Mouse (Mus musculus): ENCODE results near the gene 1700024P04Rik. TPM values are rescaled to one million over a fixed set of nuclear protein-coding genes. Genes with fewer than 3 reads are reported as not detected.
"Not testable (repeated sequence)": the region's sequence is repeated elsewhere in the genome, so short reads cannot be mapped to it uniquely, and the experiment has no call there.

Gene 1700024P04Rik
- total RNA-seq (2021), result not detected
- long read RNA-seq, experiment 1, result 0 reads
- long read RNA-seq, experiment 2, result 0 reads

DNA sequence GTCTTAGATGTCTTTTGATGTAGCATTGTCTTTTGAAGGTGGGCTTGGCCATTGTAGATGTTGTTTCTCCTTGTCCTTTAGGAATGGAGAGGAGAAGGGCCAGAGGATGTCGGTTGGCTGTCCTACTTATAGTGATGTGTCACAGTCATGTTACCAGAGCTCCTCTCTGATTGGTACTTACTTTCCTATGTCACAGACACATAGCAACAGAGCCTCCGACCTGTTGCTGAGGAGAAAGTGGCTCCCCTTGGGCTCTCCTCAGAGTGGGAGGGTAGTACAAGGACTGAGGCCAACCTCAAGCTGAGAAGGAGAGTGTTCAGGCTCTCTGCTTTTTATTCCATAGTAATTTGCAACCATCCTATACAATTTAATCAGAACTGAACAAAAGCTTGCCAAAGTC lies at the start of gene 1700024P04Rik:
TSS of gene 1700024P04Rik (minus strand) at position 101 of the 400 bp plus-strand sequence.
- DNase-seq, result no peak
- intact Hi-C loops (cut with DNase I), result no loop called here

DNA sequence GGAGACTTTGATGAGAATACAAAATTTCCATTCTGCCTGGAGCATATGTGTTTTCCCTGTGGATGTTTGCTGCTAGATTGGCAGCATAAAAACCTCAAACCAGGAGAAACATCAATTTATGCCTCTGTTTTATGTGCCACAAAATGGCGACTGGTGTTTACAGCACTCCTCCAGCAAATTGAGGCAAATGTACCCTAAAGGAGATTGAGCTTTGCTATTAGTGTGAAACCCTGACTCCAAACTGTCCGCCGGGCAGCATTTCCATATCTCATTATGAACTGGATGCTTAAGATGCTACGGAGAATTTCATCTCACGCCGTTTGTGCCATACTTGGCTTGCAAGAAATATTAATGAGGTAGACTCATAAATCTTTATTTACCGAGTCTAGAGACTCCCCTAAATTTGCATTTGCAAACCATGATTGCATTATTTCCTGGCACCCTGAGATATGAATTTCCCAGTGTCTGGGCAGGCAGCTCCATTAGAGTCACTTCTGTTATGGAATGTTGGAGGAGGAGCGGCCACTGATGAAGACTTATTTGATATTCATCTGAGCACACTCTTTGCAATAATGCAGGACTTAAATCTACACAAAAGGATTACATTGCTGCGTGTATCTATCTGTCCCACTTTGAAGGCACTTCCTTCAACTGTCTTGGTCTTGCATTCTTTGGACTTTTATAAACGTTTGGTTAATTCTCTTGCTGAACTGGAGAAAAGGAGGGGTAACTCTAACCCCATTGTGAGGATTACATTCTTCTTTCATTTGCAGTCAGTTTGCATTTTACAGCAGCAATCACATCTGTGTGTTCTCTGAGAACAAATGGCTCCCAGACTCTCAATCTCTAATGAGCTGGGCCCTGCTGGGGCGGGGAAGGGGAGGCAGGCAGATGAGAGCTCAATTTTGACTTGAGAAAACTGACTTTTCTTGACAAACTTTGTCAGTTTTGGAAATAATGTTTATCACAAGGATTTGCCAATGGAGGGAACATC lies 47.2 kb upstream of the 1700024P04Rik start:
- intact Hi-C loops (cut with DNase I), result no loop called here
- DNase-seq, result no peak

DNA sequence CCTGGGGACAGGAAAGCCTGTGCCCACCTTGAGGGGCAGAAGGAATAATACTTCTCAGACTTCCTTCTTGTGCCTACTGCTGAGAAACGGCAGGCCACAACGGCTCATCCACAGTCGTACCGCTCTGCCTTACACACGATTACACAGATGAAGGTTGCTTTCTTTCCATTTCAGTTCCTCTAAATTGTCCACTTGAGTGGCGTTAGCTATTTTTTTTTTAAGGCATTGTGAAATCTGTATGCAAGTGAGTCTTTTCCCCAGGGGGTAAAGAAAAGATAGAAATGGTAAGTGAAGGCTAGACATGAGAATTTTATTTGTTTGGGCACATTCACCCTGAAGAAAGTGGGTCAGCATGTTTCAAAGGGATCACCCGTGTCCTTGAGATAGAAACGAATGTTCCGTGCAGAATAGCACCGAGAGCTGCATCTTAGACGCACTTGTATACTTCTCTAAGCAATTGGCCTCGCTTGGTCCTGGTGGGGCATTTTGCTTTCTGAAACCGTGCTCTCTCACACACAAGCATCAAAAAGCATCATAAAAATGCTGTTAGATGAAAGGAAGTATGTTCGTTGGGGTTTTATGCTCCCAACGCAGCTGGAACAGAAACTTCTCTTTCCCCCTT lies 46.3 kb upstream of the 1700024P04Rik start:
- DNase-seq, result no peak
- intact Hi-C loops (cut with DNase I), result no loop called here

DNA sequence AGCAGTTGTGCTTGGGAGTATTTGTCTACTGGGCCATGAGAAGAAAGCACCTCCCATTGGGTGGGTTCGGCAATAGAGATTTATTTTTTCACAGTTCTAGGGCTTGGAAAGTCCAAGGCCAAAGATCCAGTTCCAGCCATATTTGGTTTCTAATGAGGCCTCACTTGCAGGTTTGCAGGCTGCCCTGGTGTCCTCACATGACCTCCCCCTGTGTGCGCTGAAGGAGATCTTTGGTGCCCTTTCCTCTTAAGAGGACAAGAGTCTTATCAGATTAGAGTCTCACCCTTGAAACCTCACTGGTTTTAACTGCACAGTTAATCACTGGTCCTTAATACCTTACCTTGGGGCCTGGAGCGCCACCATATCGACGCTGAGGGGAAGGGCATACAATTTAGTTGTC lies 40.9 kb upstream of the 1700024P04Rik start:
- no peak for DNase-seq
- intact Hi-C loops (cut with DNase I), result no loop called here

DNA sequence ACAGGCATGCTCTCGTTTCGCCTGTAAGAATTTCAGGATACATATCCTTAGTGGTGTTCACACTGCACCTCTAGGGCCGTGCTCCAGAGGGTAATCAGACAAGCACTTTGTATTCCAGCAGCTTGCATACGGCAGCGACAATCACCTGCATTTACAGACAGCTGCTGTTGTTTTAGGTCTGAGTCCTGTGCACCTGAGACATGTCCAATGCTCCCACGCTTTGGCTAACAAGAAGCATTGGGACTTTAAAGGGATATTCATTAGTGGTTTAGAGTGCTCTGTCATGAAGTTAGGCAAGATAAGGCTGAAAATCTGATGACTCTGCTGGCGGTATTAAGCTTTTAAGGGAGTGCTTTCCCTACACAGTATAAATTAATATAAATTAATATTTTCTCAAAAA lies 37.7 kb upstream of the 1700024P04Rik start:
- DNase-seq, result no peak
- intact Hi-C loops (cut with DNase I), result no loop called here

DNA sequence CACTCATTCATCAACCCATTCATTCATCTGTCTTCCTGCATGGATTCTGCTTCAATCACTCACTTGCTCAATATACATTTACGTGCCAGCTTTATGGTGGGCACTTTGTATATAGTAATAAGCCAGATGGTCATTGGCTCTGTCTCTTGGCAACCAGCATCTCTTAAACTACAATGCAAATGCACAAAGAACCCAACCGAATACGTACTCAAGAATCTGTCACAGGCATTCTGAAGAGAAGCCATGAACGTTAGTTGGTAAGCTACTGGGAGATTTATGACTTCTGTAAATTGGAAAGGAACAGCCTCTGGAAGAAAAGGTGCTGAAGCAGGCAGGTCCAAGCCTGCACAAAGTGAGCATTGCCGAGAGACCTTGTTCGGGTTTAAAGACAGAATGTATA lies 36.8 kb upstream of the 1700024P04Rik start:
- intact Hi-C loops (cut with DNase I), result no loop called here
- DNase-seq, result no peak

DNA sequence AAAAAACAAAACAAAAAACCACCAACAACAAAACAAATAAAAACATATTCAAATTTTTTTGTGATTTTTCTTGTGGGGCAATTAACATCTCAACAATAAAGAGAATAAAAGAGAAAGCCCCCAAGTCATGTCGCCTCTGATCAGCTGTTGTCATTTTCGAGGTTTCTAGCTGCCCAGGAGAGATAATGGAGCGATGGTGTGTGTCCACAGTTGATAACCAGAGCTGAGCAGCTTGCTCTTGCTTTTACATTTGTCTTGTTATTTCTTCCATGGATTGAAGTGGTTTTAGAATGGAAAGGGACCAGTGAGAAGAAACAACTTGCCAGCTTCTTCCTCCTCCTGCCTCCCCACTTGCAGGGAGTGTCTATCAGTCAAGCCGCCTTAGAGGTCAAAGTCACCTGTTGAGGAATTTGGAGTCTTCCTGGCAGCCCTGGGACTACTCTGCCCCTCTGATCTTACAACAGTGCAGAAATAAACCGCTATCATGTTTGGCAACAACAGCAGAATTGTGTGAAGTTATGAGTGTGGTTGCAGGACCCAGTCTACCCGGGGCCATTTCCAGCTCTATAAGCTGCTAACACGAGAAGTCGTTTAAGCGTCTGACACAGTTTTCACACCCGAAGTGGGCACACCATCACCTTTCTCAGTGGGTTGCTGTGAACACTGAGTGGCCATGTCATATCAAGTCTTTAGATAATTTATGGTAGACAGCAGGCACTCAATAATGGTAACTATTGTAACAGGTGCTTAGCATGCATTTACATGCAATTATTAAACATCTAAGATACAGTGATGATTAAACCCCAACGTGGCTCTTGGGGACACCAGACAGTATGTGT lies 35.7 kb upstream of the 1700024P04Rik start:
- DNase-seq, result no peak
- intact Hi-C loops (cut with DNase I), result no loop called here

DNA sequence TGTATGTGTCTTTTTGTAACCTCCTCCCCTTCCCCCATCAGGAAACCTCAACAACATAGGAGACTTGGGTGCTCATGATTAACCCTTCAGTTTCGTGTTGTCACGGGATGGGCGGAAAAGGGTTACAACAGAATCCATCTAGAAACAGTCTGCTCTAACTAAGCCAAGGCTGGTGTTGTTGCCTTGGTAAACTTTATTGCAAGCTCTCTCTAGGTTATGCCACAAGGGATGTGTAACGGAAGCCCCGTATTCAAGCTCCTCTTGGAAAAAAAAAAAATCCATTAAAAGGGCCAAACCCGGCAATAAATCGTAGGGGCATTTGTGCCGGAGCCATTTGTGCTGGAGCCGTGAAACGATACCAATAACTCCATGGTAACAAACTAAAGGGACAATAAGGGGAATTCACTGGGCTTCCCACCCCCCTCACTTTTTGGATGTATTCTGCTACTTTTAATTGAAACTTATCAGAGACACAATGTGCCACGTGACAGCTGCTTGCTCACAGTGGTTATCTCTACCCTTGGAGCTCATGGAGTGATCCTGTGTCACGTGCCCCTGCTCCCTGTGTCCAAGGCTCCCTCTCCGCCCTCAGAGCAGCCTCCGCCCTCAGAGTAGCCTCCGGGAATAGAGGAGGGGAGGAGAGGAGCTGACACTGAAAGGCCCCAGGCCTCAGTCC lies 34.3 kb upstream of the 1700024P04Rik start:
- DNase-seq, result peak; percentile 44 to 46
- intact Hi-C loops (cut with DNase I), result no loop called here

DNA sequence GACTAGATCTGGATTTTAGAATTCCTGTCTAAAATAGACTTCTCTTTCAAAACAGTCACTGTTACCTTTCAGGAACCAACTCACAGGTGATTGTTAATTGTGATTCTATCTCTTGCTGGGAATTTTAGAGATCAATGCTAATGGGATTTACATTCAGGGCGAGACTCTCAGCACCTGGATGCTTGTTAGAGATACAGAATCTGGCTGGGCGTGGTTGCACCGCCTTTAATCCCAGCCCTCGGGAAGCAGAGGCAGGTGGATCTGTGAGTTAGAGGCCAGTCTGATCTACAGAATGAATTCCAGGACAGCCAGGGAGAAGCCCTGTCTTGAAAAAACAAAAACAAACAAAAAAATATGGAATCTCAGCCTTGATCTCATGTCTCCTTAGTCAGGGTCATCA lies 32.3 kb upstream of the 1700024P04Rik start:
- intact Hi-C loops (cut with DNase I), result no loop called here

DNA sequence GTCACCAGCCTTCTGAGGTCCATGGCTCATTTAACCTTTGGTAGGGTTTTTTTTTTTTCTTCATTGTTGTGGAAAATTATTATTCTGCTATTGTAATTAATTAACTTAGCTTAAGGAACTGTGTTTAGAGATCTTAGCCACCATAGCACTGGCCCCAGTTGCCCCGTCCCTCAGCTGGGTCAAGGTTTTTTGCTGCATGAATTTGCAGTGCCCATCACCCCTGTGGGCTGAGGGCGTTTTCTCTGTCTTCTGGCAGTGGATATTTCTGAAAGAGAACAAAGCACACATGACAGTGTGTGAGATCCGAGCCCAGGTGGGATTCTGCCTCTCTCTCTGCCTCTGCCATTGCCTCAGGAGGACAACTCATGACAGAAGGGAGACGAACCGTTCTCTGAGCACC lies 28.5 kb upstream of the 1700024P04Rik start:
- DNase-seq, result no peak
- intact Hi-C loops (cut with DNase I), result no loop called here

More for the DNA sequence above, 32.3 kb upstream of the 1700024P04Rik start:
- DNase-seq, result no peak

DNA sequence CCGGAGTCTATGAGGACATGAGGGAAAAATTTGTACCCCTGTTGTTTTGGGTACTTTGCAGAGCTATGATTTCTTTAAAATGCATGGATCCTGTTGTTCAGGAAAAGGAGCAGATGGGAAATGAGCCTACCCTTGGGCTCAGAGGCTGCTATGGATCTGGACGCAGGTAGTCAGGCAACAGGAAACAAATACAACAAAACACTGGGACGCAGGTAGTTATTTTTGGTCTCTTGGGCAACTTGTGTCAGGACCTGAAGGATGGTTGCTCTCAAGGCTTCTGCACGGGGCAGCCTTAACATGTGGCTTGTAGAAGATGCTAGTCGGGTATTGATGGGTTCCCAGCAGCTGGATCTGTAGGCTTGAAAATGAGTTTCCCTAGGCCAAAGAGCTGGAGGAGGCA lies 23.6 kb upstream of the 1700024P04Rik start:
- intact Hi-C loops (cut with DNase I), result loop anchor here (5.0 kb wide), 1 partner anchor 41 kb away; no protein-coding TSS in a partner anchor
- no peak for DNase-seq

DNA sequence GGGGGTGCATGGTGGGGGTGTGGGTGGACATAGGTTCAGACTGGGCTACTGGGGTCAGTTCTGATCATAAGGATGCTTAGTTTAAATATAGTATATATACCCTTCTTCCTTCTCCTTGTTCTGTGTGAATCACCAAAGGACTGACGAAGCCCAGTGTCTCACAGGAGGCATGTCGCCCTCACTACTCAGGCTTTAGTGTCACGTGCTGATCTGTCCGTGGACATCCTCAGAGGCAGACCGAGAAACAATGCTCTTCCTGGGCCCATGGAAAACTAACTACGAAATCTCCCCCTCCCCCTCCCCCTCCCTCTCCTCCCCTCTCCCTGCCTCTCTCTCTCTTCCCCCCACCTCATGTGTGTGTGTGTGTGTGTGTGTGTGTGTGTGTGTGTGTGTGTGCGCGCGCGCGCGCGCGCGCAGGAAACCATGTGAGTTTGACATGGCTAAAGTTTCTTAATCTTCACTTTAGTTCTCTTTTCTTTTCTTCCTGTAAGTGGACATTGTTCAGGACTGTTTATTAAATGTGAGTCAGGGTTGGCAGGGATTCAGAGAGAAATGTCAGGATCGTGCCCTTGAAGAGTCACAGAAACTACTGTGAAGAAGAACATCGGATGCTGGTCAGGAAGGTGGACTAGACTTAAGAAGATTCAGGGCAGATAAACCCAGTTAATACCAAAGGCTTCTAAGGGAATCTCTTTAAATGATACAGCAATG lies 22.2 kb upstream of the 1700024P04Rik start:
- intact Hi-C loops (cut with DNase I), result loop anchor here (5.0 kb wide), 1 partner anchor 39 kb away; no protein-coding TSS in a partner anchor

DNA sequence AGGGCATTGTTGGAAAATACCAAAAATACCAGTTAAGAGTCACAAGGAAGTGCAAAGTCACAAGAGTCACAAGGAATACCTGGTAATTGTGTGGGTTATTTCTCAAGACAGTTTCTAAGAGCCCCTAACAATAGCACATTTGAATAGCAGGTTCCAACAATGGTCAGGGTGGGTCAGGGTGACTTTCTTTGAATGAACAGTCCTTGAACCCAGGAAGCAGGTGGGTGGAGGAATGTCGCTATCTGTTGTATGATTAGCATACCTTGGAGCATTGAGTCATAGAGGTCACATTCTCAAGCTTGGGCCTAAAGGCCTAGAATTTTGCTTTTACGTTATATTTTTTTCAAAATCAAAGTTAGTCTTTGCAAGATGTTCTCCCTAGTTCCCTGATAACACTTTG lies 17.3 kb upstream of the 1700024P04Rik start:
- DNase-seq; intact Hi-C loops (cut with DNase I): not testable (repeated sequence)

More for the DNA sequence above, 22.2 kb upstream of the 1700024P04Rik start:
- DNase-seq, result no peak

DNA sequence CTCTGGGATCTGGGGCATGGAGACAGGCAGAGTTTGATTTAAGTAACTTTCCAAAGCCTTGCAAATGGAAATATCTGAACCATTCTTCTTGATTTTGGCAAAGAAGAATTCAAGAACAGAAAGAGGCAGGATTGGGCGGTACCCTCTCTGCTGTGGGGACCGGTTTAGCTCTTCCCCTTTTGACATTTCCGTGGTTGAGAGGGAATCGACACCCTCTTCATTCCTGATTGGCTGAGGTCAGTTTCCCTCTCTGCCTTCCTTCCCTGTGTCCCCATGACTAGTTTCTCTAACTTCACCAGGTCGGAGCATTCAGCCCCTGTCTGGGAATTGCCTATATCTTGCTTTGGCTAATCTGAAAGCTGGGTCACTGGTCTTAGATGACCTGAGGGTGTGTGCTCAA lies 12.7 kb upstream of the 1700024P04Rik start:
- intact Hi-C loops (cut with DNase I), result no loop called here
- DNase-seq, result no peak

DNA sequence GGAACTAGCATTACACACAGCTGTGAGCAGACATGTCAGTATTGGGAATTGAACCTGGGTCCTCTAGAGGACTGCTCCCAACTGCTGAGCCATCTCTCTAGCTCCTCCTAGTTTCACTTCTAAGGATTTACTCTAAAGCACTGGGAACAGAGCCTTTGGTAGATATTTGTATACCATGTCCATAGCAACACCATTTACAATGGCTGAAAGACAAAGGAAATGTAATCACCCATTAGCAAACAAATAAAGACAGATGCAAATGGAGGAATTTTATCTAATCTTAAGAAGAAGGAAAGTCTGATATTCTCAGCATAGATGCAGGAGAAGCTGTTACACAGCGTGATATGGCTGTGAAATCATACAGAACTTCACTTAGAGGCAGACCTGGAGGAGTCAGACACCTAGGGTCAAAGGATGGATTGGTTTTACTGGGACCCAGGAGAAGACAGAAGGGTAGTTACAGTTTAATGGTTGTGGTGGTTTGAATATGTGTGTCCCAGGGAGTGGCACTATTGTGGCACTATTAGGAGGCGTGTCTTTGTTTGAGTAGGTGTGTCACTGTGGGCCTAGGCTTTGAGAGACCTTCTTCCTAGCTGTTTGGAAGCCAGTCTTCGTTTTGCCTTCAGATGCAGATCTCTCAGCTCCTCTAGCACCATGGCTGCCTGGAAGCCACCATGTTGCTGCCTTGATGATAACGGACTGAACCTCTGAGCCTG lies 7.1 kb downstream of the 1700024P04Rik start:
- intact Hi-C loops (cut with DNase I), result no loop called here
- no peak for DNase-seq

DNA sequence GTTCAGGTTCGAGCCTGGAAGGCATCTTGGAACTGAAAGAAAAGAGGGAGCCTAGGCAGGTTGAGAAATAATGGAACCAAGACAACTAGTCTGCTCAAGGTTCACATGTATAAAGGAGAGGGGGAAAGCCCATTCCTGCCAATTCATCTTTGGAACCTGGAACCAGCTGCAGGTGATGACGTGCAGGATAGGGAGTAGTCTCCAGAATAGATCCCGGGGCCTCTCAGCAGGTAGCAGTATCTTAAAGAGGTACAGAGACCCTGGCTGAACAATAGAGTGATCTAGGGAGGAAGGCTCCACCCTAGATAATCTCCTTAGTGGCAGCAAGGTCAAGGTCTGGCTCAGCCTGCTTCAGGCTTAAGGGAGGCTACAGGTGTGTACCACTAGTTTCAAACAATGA lies 8.3 kb downstream of the 1700024P04Rik start:
- DNase-seq; intact Hi-C loops (cut with DNase I): not testable (repeated sequence)

DNA sequence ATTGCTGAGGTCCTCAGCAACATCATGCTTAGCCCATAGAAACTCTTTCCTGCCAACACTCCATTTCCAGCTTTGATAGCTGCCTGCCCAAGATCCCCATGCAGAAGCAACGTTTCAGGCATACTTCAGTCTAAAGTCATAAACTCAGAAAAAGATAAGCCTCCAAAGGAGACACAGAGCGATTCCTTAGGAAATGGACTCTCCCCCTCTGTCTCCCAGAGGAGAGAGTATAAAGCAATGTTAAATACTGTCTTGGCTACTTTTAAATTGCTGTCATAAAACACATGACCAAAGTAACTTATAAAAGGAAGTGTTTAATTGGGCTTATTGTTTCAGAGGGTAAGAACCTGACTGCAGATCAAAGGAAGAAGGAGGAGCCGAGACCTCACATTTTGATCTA lies 12.3 kb downstream of the 1700024P04Rik start:
- DNase-seq, result no peak
- intact Hi-C loops (cut with DNase I), result no loop called here

DNA sequence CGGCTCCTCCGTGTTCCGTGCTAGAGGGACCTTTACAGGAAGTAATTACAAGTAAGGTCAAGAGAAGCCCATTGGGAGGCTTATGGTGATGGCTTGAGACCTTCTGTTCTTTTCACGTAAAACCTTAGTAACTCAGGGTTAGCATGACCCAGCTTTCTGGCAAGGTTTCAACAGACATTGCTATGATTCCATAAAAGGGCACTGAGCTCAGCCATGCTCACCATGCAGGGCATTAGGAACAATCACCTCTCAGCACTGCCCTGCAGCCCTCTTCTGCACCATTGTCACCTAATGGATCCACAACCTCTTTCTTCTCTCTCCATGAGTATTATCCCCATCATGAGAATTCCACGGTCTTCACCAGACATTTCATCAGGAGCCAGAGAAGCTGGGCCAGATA lies 12.7 kb downstream of the 1700024P04Rik start:
- DNase-seq, result no peak
- intact Hi-C loops (cut with DNase I), result no loop called here

DNA sequence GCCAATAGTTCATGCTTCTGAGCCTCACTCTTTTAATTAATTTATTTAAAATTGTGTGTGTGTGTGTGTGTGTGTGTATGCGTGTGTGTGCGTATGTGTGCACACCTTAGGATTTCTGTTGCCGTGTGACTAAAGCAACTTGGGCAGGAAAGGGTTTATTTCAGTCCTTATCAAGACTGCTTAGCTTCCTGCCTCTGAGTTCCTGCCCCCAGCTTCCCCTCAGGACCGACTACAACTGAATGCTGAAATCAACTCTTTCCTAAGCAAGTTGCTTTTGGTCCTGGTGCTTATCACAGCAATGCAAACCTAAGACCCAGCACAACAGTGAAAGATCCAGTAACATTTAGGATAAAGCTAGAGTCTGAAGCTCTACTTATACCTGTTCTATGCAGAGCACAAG lies 15.8 kb downstream of the 1700024P04Rik start:
- intact Hi-C loops (cut with DNase I), result loop anchor here (5.0 kb wide), 1 partner anchor 39 kb away; no protein-coding TSS in a partner anchor

More for the DNA sequence above, 15.8 kb downstream of the 1700024P04Rik start:
- no peak for DNase-seq

Data from heart, postnatal 14 days (tissue).